Mouse (Mus musculus): ENCODE data around the gene Pdlim7.

Pdlim7 gene

DNA sequence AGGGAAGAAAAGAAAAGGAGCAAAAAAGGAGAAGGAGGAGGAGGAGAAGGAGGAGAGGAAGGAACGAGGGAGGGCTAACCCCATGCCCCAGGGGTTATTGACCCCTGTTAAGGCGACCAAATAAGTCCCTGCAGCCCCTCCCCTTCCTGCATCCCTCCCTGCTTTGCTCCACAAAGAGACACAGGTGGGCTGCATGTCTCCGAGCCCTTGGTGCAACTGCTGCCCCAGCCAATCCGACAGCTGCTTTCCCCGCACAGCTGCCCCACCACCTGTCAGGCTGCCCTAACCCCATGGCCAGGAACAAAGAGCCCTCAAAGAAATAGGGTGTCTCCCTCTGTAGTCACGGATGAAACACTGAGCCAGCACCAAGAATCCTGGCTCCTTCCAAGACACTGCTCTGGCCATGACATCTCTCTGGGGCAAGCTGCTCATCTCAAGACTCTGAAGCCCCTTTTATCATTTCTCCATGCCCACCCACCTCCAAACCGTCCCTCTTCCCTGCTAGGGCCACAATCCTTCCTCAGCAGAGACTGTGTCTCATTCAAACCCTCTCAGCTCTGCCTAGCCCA, 28.9 kb downstream of the Pdlim7 start:
- DNase-seq: no peak

DNA sequence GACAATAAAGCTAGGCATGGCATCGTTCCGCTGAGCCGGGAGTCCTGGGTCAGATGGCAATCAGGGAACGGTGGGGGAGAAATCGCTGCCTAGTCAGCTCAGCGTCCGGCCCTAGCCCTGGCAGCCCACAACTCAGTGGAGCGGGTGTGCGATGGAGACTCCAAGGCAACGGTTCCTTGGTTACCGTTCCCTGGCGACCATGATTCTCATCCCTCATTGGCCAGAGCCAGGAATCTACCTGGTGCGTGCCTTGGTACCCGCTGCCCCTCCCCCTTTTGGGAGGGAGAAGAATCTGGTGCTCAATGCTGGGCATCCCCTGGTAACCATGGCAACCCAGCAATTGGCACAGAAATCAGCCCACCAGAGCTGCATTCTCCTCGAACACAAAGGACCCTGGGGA, 29.9 kb downstream of the Pdlim7 start:
- DNase-seq: peak; percentile 96

DNA sequence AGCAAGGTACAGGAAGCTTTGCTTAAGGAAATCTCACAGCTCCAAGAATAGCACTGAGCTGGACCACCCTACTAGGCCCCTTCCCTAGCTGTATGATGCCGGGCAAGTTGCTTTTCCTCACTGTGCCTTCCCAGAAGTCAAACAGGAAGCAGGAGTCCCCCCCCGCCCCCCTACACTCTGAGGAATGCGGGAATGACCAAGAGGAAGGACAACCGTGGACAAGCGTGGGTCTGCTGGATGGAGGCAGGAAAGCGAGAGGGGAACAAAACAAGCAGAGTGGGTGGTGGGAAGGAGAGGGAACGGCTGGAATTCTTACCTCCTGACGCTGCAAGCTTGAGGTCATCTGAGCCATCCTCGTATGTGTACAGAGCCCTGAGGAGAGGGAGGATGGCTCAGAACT, 30.4 kb downstream of the Pdlim7 start:
- no peak for DNase-seq

DNA sequence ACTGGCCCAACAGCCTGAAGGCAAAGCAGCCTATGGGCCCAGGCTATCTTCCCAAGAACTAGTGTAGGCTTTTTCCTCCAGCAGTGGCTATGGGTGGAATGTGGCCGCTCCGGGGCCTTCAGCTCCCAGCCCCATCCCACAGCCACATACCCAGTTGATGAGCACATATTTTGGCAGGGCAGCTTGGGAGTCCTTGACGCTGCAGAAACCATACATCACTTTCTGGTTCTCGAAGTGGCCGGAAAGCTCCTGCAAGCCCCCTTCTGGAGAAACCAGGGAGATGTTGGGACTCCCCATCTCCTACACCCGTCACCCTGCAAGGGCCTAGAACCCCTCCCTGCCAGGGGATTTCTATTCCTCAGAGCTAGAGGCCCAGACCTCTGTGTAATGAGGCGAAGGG, 30.9 kb downstream of the Pdlim7 start:
- no peak for DNase-seq

DNA sequence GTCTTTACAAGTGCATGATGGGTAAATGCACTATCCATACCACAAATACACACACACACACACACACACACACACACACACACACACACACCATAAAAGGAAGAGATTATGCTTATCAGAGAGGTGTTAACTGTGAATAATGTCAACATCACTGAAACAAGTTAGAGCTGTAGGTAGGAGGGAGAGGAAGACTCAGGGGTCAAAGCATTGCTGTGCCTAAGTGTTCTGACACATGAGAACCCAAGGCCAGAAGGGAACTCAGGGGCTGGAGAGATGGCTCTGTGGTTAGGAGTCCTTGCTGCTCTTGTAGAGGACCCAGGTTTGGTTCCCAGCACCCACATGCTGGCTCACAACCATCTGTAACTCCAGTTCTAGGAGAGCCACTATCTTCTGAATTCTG, 33.5 kb downstream of the Pdlim7 start:
- DNase-seq: no peak

DNA sequence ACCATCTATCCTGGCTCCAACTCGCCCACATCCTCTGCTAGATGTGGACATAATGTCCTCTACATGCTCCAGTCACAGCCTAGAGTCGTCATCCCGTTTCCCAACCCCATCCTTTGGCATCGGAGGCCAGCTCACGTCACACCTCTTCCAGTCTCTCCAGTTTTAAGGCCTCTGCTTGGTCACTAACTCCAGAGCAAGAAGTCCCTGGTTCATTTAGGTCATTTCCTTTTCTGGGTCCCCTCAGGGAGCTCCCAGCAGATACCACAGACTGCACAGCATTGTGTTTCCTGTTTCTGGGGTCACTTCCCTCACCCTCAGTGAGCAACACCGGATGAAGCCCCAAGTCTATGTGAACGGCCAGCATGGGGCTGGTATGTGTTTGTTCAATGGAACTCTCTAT, 34.5 kb downstream of the Pdlim7 start:
- DNase-seq: no peak

DNA sequence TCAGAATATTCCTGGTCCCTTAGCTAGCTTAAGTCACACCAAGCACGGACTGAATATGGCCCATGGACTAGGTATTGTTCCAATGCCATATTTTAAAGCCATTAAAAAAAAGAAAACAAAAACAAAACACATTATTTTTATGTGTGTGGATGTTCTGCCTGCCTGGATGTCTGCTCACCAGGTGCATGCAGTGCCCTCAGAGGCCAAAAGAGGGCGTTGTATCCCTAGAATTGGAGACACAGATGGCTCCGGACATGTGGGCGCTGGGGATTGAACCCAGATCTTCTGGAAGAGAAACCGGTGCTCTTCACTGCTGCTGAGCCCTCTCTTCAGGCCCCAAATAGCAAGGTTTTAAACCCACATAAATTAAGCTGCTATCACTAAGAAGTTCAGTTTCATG, 35.4 kb downstream of the Pdlim7 start:
- no peak for DNase-seq

DNA sequence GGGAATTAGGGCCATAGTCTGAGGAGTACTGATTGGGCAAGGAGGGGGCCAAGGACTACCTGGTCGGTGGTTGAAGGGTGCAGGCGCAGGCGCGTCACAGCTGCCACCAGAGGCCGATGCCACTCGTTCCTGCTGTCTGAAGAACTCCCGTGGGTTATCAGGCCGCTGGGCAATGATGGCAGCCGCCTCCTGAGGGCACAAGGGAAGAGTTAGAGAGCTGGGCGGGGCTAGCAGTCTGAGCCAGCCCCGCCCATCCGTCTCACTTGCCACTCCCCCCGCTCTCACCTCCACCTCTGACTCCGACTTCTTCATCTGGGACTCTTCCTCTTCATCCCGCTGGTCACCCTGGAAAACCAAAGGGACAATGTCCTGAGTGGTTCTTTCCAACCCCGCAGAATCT, 36.0 kb downstream of the Pdlim7 start:
- DNase-seq: no peak

DNA sequence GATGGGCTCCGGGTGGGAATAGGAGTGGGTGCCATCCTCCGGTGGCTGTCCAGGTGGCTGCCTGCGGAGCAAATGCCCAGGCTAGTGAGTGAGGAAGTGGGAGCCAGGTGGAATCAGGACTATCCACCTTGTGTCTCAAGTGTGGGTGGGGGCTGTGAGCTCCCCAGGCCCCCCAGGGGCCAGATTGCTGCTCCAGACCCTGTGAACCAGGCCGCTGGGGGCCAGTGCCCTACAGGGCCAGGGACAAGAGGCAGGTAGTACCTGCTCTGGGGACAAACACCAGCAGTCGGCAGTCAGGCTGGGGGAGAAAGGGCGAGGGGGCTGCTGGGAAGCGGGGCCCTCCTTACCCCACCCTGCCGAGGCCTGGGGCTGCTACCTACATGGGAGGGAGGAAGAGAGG, 37.2 kb downstream of the Pdlim7 start:
- DNase-seq: no peak

DNA sequence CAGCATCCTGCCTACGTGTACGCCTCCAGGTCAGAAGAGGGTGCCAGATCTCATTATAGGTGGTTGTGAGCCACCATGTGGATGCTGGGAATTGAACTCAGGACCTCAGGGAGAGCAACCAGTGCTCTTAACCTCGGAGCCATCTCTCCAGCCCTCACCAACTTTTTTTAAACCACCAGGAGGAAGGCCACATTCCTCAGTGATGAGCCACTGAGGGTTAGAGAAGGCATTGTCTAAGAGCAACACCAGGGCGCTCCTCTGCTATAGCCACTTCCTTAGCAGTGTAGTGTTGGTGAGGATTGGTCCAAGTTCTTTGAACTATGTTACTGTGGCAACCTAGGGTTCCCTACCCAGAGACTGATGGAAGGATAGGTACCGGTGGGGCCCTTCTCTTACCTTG, 37.7 kb downstream of the Pdlim7 start:
- DNase-seq: no peak

DNA sequence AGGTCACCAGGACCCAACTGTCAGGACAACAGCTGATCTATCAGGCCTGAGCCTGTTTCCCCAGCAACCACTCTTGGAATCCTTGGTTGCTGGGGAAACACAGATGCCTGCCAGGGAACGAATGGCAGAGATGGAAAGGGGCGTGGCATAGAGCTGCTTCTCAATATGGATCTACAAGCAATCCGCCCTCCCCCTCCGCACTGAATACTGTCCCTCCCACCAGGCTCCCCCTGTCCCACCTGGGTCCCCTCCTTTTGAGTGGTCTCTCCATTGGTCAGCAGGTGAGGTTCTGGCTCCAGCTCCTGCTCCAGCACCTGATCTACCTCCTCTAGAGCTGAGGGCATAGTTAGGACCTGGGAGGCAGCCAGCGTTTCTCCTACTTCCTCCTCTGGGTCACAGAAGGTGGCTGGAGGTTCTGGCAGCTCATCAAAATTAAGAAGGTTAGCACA, 38.8 kb downstream of the Pdlim7 start:
- DNase-seq: peak; percentile 82

DNA sequence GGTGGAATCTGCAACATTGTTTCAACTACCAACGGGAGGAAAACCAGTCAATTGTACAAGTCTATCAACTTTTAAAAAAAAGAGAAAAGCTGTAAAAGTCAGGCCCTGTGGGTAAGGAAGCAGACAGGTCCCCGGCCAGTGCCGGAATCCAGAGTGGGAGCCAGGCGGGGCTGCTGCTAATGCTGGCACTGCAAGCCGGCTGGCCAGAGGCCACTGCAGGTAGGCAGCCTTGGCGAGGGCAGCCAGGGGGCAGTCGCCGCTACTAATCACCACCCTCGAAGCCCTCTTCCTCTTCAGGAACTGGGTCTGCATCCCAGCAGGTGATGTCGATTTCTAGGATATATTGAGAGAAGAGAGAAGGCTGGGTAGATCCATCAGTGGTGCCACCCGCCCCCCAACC, 39.5 kb downstream of the Pdlim7 start:
- no peak for DNase-seq

DNA sequence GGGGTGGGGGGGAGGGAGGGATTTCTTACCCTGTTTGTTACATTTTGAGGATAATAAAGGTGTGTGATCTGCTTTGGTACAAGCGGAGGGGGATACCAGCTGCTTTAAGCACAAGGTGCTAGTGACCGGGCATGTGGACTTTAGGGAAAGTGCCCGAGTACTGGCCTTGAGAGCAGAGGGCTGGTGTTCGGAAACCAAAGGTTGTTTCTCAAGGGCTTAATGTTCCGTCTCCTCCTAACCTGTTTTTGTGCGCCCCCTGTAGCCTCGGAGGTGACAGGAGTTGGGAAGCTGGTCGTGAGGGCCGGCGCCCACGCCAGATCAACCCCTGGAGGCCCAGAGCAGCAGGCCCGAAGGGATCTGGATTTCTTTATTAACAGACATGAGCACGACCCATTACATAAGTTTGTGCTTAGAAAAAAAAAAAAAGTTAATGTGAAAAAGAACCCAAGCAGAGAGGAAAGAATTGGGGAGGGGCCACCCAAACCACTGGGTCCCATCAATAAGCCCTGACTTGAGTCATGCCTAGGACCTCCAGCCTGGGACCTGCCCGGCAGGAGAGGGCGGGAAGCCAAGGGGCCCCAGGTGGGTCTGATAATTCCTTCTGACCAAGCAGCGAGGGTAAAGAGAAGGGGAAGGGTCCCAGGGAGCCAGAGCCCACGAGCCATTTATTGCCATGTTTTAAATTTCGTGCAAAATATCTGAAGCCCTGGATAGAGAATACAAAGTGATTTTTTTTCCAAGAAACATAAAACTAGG, 40.2 kb downstream of the Pdlim7 start:
- no peak for DNase-seq

DNA sequence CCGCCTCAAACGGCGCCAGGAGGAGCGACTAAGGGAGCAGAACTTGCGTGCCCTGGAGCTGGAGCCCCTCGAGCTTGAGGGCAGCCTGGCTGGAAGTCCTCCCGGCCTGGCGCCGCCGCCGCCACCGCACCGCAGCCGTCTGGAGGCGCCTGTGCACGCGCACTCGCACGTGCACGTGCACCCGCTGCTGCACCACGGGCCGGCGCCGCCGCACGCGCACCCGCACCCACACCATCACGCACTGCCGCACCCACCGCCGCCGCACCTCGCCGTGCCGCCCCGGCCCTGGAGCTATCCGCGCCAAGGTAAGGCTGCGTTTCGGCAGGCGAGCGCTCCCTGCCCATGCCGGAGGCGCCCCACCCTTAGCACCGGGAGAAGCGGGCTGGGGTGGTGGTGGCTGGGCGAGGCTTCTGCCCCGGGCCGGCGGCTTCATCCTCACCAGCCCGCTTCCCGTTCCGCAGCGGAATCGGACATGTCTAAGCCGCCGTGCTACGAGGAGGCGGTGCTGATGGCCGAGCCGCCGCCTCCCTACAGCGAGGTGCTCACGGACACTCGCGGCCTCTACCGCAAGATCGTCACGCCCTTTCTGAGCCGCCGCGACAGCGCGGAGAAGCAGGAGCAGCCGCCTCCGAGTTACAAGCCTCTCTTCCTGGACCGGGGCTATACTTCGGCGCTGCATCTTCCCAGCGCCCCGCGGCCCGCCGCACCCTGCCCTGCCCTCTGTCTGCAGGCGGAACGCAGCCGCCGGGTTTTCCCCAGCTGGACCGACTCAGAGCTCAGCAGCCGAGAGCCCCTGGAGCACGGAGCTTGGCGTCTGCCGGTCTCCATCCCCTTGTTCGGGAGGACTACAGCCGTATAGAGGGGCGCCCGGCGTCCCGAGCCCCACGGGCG, 41.1 kb downstream of the Pdlim7 start:
- DNase-seq: peak; percentile 87

DNA sequence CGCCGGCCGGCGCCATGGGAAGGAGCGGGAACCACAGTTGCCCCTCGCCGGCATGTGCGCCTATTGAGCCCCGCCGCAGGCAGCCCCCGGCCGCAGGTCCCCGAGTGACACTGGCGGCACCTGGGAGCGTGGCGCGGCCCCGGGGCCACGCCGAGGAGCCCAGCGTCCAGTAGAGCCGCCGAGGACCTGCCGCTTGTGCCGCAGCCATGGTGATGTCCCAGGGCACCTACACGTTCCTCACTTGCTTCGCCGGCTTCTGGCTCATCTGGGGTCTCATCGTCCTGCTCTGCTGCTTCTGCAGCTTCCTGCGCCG, 41.7 kb downstream of the Pdlim7 start:
- no peak for DNase-seq

DNA sequence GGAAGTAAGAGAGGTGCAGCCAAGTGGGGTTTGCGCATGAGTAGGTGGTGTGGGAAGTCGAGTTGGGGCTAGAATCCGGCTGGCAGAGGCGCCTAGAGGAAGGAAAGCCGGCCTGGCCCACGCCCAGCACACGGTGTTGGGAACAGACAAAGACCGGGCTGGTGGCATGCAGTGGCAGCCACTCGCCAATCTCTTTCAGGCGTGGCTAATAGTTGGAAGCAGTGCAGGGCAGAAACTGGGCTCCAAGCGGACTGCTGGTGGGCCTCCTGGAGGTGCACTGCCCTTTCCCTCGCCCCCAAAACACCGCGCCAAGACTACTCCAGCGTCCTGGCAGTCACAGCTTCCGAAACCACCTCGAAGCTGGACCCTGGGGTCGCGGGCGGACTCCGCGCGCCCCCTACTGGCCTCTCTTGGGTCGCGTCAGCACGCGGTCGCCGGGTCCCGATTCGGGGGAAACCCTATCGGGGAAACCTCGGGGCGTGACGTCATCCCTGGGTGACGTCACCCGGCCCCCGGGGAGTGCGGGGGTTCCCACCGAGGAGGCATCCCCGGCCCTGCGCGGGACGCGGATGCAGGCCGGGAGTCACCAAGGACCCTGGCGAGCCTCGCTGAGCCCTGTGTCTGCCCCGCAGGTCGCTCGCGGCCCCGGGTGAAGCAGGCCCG, 42.2 kb downstream of the Pdlim7 start:
- DNase-seq: peak; percentile 79

DNA sequence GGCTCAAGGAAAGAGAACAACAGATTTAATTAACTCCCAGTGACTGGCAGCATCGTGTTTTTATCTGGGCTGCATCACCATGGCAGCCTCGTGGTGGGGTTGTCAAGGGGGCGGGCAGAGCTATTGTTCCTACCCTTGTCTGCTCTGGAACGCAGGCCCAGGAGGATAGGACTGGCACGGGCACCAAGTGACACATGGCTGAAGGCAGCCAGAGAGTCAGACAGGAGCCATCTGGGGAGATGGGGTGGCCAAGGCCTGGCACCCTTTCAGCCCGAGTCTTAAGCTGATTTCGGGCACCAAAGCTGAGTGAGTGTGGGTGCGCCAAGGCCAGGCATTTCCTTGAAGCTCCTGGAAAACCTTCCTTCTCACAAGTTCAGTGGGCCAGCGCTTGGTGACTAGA, 43.1 kb downstream of the Pdlim7 start:
- no peak for DNase-seq

DNA sequence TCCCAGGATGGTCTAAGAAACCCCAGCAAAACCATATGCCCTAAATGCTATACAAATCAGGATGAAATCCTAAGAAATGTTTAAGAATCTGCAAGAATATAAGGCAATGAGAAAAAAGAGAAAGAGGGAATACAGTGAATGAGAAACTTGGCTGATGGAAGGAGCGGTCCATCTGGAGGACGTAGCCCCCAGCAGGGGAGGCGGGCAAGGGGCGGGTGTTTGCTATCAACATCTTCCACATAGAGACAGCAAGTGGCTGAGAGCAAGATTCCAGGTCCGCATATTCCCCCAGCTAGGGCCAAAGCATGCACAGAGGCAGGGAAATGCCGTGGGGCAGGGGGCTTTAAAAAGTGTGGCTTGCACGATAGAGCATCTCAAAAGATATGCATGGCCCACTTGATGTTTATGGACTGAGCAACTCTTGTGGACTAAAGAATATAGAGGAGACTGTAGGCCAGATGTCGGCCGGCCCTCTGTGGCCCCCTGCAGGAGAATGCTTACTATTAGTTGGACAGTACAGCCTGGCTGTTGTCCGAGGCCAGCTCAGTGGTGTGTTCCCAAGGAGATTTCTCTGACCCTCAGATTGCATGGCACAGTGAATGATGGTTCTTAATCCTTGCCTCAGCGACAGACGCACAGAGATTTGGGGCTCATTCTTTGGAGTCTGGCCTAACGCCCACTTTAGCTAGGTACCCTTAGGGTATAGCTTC, 44.5 kb downstream of the Pdlim7 start:
- DNase-seq: no peak

DNA sequence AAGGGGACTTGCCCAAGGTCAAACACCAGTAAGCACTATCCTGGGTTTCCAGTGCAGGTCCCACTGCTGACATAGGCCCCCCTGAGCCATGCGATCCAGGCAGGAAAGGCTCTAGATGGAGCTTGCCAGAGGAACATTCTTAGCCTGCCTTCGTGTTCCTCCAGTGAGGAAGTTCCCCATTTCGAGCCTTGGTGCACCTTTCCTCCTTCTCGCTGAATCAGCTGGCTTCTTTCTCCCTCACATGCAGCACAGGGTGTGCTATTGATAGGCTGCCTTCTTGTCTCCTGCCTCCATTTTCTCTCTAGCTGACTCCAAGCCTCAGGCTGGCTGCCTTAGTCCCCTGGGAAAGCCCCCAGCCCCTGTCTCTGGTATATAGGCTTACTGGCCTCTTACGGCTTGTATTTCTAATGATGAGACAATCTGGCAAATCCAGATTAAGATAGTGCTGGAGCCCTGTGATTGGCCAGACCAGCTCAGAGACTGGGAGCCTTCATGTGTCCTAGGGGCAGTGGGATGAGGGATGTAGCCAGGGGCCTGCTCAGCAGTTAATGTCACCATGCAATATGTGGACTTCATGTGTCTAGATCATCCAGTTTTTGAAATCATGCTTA, 47.5 kb downstream of the Pdlim7 start:
- no peak for DNase-seq

DNA sequence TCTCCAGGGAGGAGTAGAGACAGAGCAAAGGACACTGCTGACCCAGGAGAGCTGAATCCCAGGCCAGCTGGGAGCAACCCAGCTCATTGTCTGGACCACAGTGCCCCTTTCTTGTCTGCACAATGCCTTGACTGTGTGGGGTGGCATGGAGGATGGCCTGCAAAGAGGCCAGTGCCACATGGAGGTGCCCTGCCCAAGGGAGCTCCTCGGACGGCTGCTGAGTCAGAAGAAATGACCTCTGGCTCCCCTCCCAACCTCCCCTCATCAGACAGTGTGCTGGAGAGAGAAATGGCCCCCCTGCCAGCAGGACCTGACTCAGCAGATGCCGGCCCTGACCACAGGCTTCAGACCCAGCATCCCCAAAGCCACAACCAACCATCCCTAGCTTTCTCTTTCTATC, 48.3 kb downstream of the Pdlim7 start:
- DNase-seq: no peak

DNA sequence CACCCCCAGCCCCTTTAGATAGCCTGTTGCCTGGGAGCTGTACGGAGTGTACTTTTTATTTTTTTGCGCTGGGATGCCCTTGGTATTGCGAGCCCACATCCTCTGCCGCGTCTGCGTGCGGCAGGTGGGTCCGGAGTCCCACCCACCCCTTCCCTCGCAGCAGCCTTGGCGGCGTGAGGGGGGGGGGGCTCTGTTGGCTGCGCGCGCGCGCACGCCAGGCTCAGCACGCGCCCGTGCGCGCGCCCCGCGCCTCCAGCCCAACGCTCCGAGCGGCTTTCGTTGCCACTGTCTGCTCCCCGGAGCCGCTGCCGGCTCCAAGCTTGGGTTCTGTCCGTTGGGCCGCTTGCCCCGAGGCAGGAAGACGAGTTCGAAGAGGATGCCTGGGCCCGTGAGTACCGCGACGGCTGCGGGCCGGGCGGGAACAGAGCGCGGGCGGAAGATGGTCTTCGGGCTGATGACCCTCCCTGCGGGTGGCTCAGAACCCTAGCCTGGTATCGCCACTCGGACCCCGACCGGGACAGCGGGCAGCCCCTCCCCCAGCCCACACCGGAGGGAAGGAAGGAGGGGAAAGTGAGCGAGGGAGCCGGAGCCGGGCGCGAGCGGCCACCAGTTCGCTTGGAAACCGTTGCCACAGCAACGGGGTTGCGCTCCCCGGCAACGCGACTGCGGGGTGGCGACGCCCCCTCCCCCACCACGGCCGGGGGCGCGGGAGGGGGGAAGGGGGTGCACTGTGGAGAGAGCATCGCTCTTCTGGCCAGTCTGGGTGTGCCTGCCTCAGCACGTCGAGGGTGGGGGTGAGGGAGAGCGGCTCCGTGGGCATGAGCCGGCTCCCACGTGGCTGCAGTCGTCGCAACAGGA, 49.2 kb downstream of the Pdlim7 start, which contains the start of gene Prr7:
Gene Prr7 (plus strand): TSS at position 241 of the 858 bp plus-strand sequence.
- DNase-seq: peak; percentile 77
